Mouse (Mus musculus) regulatory T cell (primary cell): ENCODE measurements around the gene Pik3ap1.

Experiments
- in situ Hi-C: fragments of 300-600 bp; cut with MboI, MseI; formaldehyde crosslinking; loops from one replicate; pipeline ENCODE4 v1.15.1; 2025; ENCODE audit warnings: high pct_unique_total_duplicates

Gene Pik3ap1

DNA sequence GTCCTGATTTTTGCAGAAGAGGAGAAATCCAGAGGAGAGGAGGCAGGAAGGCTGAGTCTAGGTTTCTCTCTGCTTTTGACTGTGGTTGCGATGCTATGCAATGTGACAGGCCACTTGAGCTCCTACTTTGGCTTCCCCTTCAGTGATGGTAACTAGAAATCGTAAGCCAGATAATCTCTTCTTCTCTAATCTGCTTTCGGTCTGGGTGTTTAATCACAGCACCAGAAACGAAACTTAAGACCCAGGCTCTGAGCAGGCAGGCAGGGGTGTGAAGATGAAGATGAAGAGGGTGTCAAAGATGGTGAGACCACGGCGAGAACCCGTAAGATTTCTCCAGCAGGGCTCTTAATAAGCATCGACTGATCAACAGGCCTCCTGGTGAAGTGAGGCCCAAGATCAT lies 51.9 kb downstream of the Pik3ap1 start:
- in situ Hi-C loops = no loop called here

DNA sequence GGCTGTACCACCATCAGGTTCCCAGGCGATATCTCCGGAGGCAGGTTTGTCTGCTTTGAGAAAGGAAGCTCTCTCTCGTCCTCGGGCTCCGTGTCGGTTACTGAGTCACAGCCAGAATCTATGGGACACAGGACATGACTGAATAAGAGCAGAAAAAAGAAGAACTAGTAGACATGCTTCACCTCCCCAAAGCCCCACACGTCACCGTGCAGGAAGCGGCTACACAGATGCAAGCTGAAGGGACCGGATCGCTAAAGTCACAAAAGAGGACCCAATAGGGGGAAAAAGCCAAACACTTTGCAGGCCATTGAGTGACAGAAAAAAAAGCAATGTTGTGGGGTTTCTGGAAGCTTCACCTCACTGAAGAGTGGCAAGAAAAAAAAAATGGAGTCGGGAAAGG lies 52.7 kb downstream of the Pik3ap1 start:
- in situ Hi-C loops = no loop called here

DNA sequence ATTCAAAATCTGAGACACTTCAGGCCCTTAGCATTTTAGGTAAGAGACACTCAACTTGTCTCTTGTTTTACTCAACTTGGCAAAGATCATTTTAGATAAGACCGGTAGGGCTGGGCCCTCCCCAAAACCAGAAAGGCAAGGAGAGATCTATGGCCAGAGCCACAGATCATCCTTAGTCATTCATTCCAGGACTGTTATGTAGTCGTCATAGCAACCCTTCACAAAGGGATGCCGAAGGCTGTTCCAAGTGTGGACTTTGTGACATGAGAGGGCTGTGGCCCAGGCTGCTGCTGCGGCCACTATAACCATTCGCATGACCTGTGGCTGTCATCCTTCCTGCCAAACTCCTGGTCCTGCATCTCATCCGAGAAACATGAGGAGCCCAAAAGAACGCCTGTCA lies 54.5 kb downstream of the Pik3ap1 start:
- in situ Hi-C loops = no loop called here

DNA sequence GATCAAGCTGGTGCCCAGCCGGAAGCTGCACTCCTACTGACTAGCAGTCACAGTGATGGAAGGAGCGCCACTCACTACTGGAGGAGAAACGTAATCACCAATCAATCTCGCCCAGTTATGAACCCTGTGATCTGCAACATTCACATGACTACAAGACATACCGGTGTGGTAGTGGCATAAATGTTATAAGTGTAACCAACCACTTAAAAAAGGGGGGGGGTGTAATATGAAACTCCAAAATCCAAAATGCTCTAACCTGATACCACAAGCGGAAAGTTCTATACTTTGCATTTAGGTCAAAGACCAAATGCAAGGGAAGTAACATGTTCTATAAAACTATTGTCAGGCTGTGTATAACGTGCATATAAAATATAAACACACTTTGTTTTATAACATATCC lies 54.9 kb downstream of the Pik3ap1 start:
- in situ Hi-C loops = loop anchor here (10.0 kb wide), 1 partner anchor 505 kb away; no protein-coding TSS in a partner anchor

DNA sequence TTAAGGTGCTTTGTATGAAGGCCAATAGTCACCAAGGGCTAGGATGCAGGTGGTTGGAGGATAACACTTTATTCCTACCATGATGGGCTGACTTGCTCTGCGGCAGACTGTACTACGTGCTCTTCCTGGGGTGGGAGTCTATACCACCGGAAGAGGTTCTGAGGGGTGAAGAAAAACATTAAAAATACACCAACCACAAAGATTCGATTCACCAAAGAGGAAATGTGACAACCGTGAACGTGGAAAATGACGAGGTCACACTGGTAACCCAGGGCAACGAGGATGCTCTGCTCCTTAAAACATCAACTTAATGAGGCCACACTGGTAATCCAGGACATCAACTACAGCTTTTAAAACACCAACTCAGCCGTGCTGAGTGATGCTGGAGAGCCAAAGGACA lies 56.2 kb downstream of the Pik3ap1 start:
- in situ Hi-C loops = loop anchor here (10.0 kb wide), 1 partner anchor 506 kb away; no protein-coding TSS in a partner anchor

DNA sequence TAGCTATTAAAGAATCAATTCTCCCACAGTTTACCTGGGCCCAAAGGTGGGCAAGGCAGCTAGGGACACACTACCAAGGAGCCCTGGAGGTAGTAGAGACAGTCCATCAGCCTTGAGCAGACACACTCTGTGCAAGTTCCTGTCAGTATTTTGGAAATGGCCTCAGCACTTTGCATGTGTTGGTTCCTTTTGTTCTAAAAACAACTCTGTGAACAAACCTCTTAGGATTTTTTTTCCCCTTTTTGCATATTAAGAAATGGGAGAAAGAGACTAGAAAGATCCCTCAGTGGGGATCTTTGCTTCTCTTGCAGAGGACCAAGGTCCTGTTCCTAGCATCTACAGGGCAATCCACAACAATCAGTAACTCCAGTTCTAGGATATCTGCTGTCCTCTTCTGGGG lies 61.1 kb downstream of the Pik3ap1 start:
- in situ Hi-C loops = loop anchor here (10.0 kb wide), 1 partner anchor 511 kb away; no protein-coding TSS in a partner anchor

DNA sequence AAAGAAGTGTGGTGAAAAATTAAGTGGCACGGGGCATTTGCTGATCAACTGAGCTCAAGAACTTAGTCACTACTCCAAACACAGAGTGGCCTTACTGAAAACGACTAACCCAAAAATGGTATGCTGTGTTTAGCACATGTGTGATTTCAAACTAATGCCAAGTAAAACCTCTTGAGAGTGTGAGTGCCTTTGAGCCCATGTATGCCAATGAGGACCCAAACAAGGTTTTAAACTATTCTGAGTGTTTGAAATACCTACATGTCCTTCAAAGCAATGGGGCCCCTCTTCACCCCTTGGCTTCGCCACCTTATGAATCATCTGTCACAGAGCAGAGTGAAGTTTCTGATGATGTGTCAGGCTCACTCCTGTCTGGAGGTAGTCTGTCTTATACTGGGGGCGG lies 61.8 kb downstream of the Pik3ap1 start:
- in situ Hi-C loops = loop anchor here (10.0 kb wide), 1 partner anchor 512 kb away; no protein-coding TSS in a partner anchor

DNA sequence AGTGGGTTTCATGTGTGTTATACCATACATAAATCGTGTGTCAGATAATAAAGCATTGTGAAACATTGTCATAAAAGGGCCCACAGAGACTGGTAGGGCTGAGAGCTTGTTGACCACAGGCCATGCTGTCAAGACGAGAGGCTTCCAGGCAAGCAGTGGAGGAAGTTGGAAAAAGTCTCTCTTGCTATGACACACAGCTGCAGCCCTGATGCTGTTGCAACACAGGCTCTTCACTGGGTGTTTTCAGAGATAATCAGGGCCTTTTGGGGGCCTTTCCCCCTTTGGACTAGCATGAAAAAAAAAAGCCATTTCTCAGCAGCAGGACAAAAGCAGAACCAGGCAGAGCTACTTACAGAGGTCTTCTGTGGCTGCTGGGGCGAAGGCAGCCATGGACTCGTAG lies 63.8 kb downstream of the Pik3ap1 start:
- in situ Hi-C loops = loop anchor here (10.0 kb wide), 1 partner anchor 514 kb away; no protein-coding TSS in a partner anchor

DNA sequence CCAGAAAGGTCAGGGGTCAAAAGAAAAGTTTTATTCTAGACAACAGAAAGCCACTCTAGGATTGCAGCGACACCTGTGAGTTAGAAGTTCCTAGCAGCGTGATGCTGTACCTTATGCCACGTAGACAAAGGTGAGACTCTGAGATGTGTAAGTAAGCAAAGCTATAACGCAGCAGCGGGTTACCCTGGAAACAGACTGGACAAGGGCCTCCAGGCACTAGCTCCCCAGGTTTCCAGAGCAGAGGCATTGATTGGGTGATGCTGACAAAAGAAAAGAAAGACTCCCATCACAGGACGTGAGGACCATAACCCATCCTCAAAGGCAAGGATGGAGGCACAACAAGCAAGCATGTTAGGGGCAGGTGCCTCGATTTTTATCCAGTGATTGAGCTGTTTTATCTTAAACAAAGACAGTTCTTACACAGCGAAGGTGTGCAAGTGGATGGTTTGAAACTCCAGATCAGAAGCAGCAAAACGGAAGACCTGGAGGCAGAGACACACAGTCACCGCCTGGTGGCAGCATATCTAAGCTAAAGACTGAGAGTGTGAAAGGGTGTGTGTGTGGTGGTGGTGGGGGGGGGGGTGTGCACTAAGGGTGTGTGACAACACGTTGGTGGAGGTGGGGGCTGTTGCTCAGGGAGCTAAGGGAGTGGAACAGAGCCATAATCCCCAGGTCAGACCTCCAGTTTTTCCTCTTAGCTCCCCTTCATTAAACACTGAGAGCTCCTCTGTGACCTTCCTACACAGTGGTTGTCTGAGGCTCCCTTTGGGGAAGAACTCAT lies 67.4 kb downstream of the Pik3ap1 start:
- in situ Hi-C loops = loop anchor here (5.0 to 10.0 kb wide), 3 partner anchors 35 to 137 kb away; partner anchors contain the start of gene Pik3ap1

DNA sequence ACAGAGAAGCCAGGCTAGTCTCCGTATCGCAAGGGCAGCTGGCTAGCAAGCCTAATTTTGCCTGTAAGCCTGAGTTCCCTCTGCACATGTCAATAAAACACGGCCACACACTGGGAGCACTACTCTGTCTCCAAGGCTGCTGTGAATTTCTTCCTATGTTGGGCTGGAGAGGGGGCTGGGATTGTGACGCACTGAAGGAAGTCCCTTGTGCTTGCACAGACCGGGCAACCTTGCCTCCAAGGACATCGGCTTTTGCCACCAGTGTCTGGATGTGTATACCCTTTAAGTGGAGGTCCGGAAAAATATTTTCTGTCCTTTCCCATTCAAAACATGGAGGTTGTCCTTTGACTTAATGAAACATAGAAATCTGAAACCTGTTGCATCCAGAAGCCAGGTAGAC lies 70.2 kb downstream of the Pik3ap1 start:
- in situ Hi-C loops = loop anchor here (5.0 to 10.0 kb wide), 3 partner anchors 38 to 140 kb away; partner anchors contain the start of gene Pik3ap1

DNA sequence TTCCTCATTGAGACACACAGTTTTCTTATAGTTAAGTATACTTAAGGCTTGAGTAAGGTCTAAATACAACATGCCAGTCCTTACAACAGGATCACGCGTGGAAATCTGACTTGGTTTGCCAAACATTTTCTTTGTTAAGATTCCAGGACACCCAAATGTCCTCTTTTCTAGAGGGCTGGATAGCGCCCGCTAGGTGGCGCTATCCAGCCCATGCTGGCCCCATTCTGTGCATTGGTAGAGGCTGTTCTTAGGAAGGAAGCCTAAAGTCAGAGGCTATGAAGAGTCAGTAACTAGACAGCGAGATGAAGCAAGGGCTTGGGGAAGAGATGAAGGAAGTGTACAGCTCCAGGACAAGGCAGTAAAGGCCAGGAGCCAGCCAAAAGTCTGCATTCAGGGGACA lies 71.2 kb downstream of the Pik3ap1 start:
- in situ Hi-C loops = loop anchor here (10.0 kb wide), 1 partner anchor 141 kb away; no protein-coding TSS in a partner anchor

DNA sequence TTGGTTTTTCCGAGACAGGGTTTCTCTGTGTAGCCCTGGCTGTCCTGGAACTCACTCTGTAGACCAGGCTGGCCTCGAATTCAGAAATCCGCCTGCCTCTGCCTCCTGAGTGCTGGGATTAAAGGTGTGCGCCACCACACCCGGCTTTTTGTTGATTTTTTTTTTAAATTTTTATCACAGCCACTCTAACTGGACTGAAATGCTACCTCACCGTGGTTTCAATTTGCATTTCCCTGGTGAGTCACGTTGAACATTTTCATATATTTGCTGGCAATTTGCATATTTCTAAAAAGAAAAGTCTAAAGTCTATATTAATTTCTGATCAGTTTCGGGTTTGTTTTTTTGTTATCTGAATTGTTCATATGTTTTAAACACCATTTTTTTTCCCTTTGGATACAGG lies 72.3 kb downstream of the Pik3ap1 start:
- in situ Hi-C loops = loop anchor here (10.0 kb wide), 1 partner anchor 142 kb away; no protein-coding TSS in a partner anchor

DNA sequence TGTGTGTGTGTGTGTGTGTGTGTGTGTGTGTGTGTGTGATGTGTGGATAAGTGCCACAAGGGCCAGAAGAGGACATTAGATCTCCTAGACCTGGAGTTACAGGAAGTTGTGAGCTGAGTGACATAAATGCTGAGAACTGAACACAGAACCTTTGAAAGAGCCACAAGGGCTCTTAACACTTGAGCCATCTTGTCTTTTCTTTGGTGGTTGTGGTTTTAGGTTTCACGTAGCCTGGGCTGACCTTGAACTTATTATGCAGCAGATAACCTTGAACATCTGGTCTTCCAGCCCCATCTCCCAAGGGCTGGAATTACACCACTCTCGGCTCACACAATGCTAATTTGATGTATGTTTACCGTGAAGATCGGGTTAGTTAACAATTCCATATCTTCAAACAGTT lies 72.9 kb downstream of the Pik3ap1 start:
- in situ Hi-C loops = loop anchor here (10.0 kb wide), 1 partner anchor 143 kb away; no protein-coding TSS in a partner anchor

DNA sequence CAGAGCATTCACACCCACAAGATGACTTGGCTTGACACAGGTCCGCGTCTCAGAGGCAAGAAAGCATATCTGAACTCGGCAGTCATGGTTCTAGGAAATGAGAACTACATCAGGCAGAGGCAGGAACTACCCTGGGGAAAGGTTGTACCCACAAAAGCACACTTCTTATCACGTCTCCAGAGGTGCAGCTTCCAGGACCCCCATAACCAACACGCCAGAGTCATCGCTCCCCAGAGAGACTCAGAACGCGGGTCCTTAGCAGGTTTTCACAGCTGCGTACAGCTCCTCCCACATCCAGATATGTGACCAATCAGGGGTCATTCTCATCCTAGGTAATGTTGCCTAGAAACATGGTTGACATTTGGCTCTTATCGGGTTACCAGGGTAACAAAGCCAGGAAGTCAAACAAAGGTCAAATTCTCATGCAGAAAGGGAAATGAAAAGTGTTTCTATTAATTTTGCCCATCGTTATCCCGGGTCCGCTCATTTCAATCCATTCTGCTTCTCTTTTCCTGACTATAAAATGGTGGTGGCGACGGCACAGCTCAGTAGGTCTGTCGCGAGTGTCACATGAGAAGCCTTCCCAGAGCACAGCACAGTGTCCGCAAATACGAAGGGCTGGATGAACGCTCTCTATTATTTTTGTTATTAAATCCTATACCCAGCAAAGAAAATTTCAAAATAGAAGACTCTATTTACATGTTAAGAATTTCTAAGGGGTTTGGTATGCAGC lies 73.8 kb downstream of the Pik3ap1 start:
- in situ Hi-C loops = loop anchor here (10.0 kb wide), 1 partner anchor 144 kb away; no protein-coding TSS in a partner anchor

DNA sequence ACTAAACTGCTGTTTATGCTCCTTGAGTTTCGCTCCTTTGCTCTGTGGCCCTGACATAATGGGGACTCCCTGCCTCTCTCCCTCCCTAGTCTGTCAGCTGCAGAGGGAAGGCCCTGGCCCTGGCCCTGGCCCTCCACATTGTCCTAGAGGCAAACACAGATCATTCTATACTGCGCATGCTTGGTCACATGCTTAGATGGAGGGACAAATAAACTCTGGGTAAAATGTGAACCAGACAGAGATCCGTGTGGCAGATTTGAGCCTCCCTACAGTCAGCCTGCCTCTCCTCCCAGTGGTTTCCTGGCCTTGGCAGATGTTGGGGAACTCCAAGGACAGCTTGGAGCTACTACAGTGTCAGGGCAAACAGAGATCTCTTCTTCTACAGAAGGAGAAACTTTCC lies 81.0 kb downstream of the Pik3ap1 start:
- in situ Hi-C loops = no loop called here

DNA sequence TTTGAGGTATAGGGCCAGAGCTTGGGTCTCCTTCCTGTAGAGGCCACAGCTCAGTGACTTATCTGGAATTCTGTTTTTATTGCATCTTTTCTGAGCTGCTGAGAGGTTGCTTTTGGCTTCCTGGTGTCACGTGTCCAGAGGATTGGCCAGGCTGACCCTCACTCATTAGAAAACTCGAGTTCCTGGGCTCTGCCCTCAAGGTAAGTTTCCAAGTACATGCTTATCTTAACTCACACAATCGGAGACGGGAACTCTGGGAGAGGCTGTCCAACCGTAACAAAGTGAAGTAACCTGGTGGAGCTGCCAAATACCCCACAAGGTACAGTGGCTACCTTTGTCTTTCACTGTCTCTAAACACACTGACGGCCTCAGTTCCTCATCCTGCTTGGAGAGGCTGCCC lies 81.5 kb downstream of the Pik3ap1 start:
- in situ Hi-C loops = no loop called here

DNA sequence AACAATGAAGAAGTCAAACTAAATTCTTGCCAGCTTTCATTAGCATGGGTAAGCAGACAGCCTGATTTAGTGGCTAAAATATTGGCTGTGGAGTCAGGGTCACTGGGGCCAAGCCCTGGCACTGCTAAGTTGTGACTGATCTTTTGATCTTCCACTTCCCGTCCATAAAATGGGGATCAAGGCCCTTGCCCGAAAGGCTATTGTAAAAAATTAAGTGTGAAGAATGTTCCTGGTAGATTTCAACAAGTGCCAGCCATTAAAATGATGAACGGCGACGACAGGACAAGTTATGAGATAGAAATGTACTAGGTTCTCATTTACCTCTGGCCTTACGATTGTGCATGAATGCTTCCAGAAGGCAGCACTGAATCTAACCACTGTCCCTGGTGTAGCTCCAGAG lies 83.0 kb downstream of the Pik3ap1 start:
- in situ Hi-C loops = no loop called here

DNA sequence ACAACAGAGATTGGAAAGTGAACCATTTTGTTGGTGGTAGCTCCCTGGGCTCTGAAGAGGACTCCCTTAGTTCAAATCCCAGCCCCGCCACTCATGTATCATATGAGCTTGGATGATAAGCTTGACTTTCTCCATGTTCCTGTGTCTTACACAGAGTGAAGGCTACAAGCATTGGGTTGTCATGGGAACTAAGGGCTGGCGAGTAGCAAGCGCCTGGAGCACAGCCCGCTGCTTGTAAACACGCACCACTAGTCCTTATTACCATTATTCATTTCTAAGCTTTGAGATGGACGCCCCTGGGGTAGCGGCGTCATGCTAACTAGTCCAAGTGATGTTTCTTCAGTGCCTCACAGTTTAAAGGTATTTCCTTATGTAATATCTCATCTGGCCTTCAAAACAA lies 85.5 kb downstream of the Pik3ap1 start:
- in situ Hi-C loops = no loop called here

DNA sequence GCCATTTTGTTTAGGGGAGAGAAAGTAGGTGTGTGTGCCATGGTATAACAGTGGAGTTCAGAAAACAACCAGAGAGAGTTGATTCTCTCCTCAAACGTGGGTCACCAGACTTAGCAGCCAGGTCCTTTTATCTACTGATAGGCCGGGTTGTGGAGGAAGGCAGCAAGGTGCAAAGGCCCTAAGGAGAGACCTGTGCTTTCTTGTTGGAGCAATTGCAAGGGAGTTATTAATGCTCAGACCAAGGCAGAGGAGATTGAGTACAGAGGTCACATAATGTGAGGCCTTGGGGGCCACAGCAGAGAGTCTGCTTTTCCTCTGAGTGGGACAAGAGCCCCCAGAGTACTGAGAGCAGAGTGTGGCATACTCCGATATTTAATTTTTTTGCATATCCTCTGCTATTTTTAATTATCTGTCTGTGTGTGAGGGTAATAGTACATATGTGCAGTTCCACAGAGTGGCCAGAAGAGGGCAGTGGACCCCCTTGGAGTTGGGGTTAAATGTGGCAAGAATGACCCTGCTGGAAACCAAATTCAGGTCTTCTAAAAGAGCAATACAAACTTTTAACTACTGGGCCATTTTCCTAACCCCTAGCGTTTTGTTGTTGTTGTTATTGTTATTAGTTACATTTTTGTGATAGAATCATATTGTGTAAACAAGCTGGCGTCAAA lies 93.8 kb downstream of the Pik3ap1 start:
- in situ Hi-C loops = no loop called here

DNA sequence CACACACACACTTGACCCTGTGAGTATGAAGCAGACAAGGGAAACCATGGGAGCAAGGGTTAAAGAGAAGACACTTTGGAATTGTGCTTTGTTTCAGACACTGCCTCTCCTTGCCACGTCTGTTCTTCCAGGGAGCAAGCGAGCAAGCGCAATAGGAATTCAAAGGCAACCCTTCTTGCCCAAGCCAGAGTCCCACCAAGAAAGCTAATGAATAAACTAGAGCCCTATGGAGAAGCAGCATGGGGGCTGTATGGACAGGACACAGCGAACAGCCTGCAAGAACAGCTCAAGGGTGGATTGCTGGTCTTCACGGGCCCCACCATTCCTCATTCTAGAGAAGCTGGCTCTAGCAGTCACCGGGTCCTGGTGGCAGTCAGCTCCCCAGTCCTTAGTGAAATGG lies 96.3 kb downstream of the Pik3ap1 start:
- in situ Hi-C loops = loop anchor here (10.0 kb wide), 1 partner anchor 476 kb away; no protein-coding TSS in a partner anchor

DNA sequence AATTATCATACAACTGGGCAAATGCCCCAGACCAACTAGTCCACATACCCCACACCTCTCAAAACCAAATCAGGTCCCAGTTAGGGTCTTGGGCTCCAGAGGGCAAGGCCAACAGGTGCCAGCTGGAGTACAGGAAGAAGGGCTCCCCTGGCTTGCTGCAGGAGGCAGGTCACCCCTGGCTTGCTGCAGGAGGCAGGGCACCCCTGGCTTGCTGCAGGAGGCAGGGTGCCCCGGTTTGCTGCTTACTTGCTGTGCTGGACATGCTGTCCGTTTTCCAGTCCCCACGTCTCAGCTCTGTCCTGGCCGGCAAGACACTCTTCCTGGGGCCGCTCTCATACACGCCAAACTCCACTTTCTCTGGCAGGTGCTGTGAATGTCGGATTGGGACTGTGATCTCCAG lies 97.7 kb downstream of the Pik3ap1 start:
- in situ Hi-C loops = loop anchor here (10.0 kb wide), 1 partner anchor 478 kb away; no protein-coding TSS in a partner anchor

DNA sequence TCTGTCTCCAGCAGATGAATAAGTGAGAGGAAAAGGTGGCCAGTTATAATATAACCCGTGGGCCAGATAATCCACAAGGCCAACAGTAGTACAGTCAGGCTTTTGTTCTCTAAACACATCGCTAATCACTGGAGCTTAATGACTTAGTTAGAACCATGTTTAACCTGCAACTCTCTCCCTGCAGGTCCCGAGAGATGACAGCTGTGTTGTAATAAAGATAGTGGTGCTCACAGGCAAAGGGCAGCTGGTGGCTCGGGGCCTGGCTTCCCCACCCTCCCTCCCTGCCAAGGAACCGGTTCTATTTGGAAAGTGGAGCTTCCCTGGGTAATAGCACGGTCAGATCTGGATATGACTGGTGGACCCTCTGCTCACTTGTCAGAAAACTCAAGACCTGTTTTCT lies 100.4 kb downstream of the Pik3ap1 start:
- in situ Hi-C loops = loop anchor here (10.0 kb wide), 1 partner anchor 480 kb away; no protein-coding TSS in a partner anchor
